Mouse (Mus musculus): Measurements from ENCODE around the gene Auts2. TPM values are rescaled to one million over a fixed set of nuclear protein-coding genes. Genes with fewer than 3 reads are reported as not detected.

The Auts2 gene
- polyA plus RNA-seq, 1 experiment from 2014 or later: 19.0 TPM

- no peak for ATAC-seq
- no peak overlapping the region for H3K9ac ChIP-seq
- WGBS: 88% methylated on average over 4 of the region's 4 CpGs
- no peak overlapping the region for H3K27ac ChIP-seq
- H3K4me2 ChIP-seq (replicated peaks): no peak overlapping the region
- H3K9me3 ChIP-seq: no peaks in the 10 kb centered on the region
- no peak overlapping the region for H3K4me3 ChIP-seq (replicated peaks)
- no peaks in the 10 kb centered on the region for H3K27me3 ChIP-seq (replicated peaks)
- H3K4me1 ChIP-seq (replicated peaks): no peaks in the 10 kb centered on the region
- no peaks in the 10 kb centered on the region for H3K36me3 ChIP-seq
Observed at GRCm38 (mm10) chr5:132323608-132324007, 219.5 kb downstream of the Auts2 start.

GRCm38 (mm10) chr5:132322971-132323370, 220.2 kb downstream of the Auts2 start:
- no peak overlapping the region for H3K4me3 ChIP-seq (replicated peaks)
- no peak for ATAC-seq
- 59% methylated on average over 4 of the region's 4 CpGs for WGBS
- no peaks in the 10 kb centered on the region for H3K4me1 ChIP-seq (replicated peaks)
- no peak overlapping the region for H3K27ac ChIP-seq
- H3K36me3 ChIP-seq: no peaks in the 10 kb centered on the region
- H3K27me3 ChIP-seq (replicated peaks): no peaks in the 10 kb centered on the region
- no peak overlapping the region for H3K4me2 ChIP-seq (replicated peaks)
- H3K9me3 ChIP-seq: no peaks in the 10 kb centered on the region
- no peak overlapping the region for H3K9ac ChIP-seq

DNA sequence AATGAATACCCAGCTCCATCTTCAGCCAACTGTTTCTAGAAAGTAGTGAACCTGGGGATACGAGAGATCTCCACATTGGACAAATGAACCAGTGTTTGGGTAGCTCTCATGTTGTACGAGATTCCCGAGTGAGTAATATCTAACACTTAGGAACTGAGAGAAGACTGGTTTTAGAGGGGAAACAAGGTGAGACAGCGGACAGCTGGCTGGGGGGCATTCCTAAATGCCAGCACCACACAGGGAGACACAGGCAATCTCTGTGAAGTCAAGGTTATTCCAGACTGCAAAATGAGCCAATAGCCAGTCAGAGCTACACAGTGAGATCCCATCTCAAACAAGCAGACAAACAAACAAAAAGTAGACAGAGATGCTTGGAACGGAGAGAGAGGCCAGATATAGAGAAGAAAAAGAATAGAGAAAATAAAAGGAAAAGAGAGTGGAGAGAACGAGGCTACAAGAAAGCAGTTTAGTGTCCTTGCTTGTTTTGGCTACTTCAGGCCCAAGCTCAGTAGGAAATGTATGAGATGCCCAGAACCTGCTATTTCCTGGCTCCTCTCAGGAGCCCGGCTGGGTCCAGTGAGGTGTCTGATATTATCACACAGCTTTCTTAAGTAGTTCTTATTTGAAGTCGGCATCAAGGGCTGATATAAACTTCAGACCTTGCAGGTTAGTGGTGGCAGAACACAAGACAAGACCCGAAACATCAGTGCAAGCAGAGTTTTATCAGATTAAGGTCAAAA, 224.9 kb downstream of the Auts2 start:
- no peak overlapping the region for H3K27ac ChIP-seq
- H3K4me2 ChIP-seq (replicated peaks): no peak overlapping the region
- no peaks in the 10 kb centered on the region for H3K27me3 ChIP-seq (replicated peaks)
- ATAC-seq: no peak
- H3K36me3 ChIP-seq: no peaks in the 10 kb centered on the region
- no peak overlapping the region for H3K9ac ChIP-seq
- 84% methylated on average over 9 of the region's 9 CpGs for WGBS
- H3K4me1 ChIP-seq (replicated peaks): no peaks in the 10 kb centered on the region
- no peaks in the 10 kb centered on the region for H3K9me3 ChIP-seq
- no peak overlapping the region for H3K4me3 ChIP-seq (replicated peaks)

DNA sequence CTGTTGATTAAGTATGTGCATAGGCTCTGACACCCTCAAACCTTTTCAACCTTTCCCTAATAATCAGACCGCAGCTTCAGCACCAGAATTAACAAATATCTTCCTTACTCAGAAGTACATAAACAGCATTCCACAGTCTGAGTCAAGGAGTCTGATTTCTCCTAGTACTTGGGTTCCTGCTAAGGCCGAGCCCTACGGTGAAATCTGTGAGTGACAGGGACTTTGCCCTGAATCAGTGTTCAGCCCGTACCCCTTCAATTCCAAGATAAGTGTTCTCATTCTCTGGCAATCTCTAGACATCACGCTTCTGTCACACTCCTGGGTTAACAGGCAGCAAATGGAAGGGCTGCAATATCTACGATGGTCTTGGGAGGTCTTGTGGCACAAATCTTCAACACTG, 226.2 kb downstream of the Auts2 start:
- Histone ChIP-seq H3K9me3 (no peaks in the 10 kb centered on the region), H3K36me3 (no peaks in the 10 kb centered on the region), H3K4me1 (replicated peaks) (no peaks in the 10 kb centered on the region), H3K4me3 (replicated peaks) (no peak overlapping the region), H3K9ac (no peak overlapping the region), H3K27ac (no peak overlapping the region), H3K27me3 (replicated peaks) (no peaks in the 10 kb centered on the region), H3K4me2 (replicated peaks) (no peak overlapping the region)
- 56% methylated on average over 6 of the region's 6 CpGs for WGBS
- ATAC-seq: peak; percentile 66; the same call in 1 of the 2 replicates

- Histone ChIP-seq H3K9ac (no peak overlapping the region), H3K9me3 (no peaks in the 10 kb centered on the region), H3K4me1 (replicated peaks) (no peaks in the 10 kb centered on the region), H3K27me3 (replicated peaks) (no peaks in the 10 kb centered on the region), H3K27ac (no peak overlapping the region), H3K4me2 (replicated peaks) (no peak overlapping the region), H3K36me3 (no peaks in the 10 kb centered on the region), H3K4me3 (replicated peaks) (no peak overlapping the region)
- no peak for ATAC-seq
- 75% methylated on average over 5 of the region's 5 CpGs for WGBS
Observed at GRCm38 (mm10) chr5:132314300-132314699, 228.8 kb downstream of the Auts2 start.

DNA sequence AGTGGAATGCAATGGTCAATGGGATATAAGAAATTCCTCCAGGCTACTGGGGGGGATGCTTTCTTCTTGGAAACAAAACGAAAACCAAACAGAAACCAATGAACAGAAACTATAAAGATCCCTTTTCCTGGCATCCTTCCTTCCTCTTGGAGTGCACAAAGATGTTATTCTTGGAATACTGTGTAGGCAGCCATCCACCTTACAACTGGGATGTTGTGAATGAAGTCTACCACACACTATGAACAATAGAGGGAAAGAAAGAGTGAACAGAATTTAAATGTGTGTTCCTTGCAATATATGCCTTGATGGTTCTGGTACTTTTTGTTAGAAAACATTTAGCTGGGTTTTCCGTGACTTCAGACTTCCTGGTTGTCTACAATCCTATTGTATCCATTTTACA, 236.1 kb downstream of the Auts2 start:
- ATAC-seq: no peak
- Histone ChIP-seq H3K27ac (no peak overlapping the region), H3K4me2 (replicated peaks) (no peak overlapping the region), H3K4me1 (replicated peaks) (0 out of 2 replicates have a peak, but pooled peaks cover 3% of the 10 kb centered on the region), H3K36me3 (no peaks in the 10 kb centered on the region), H3K4me3 (replicated peaks) (no peak overlapping the region), H3K9me3 (no peaks in the 10 kb centered on the region), H3K27me3 (replicated peaks) (no peaks in the 10 kb centered on the region), H3K9ac (no peak overlapping the region)
- 83% methylated on average over 2 of the region's 2 CpGs for WGBS

DNA sequence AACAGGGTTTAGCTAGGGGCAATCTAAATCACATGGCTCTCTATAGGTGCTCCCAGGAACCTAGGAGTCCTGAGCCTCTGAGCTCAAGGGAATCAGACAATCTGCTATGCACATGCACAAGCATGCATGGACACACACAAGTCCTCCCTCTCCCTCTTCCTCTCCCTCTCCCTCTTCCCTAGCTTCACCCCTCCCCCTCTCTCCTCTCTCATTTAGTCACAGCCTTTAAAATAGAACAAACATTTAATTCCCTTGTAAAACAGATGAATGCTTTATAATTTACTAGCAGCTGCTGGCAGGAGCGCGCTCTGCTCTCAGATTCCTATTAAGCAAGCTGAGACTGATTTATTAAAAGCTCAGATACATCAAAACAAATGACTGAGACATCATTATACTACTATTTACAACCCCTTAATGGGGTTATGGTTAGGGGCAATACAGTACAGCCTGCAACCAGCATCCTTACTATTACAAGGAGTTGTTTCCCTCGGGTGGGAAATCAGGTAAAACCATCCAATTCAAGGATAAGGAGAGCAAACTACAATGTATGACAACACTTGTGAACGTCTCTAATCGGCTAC, 237.7 kb downstream of the Auts2 start:
- 41% methylated on average over 5 of the region's 5 CpGs for WGBS
- no peak for ATAC-seq
- no peaks in the 10 kb centered on the region for H3K36me3 ChIP-seq
- H3K4me1 ChIP-seq (replicated peaks): 0 out of 2 replicates have a peak, but pooled peaks cover 3% of the 10 kb centered on the region
- no peak overlapping the region for H3K9ac ChIP-seq
- H3K4me3 ChIP-seq (replicated peaks): no peak overlapping the region
- no peaks in the 10 kb centered on the region for H3K27me3 ChIP-seq (replicated peaks)
- no peak overlapping the region for H3K27ac ChIP-seq
- no peak overlapping the region for H3K4me2 ChIP-seq (replicated peaks)
- H3K9me3 ChIP-seq: no peaks in the 10 kb centered on the region

GRCm38 (mm10) chr5:132302778-132303177, 240.4 kb downstream of the Auts2 start:
- H3K9me3 ChIP-seq: no peaks in the 10 kb centered on the region
- H3K36me3 ChIP-seq: no peaks in the 10 kb centered on the region
- no peak overlapping the region for H3K27ac ChIP-seq
- no peak overlapping the region for H3K4me3 ChIP-seq (replicated peaks)
- no peak overlapping the region for H3K9ac ChIP-seq
- WGBS: 80% methylated on average over 4 of the region's 4 CpGs
- H3K27me3 ChIP-seq (replicated peaks): no peaks in the 10 kb centered on the region
- ATAC-seq: no peak
- peaks cover 6% of the 10 kb centered on the region; the same call in 1 of the 2 replicates for H3K4me1 ChIP-seq (replicated peaks)
- H3K4me2 ChIP-seq (replicated peaks): no peak overlapping the region

DNA sequence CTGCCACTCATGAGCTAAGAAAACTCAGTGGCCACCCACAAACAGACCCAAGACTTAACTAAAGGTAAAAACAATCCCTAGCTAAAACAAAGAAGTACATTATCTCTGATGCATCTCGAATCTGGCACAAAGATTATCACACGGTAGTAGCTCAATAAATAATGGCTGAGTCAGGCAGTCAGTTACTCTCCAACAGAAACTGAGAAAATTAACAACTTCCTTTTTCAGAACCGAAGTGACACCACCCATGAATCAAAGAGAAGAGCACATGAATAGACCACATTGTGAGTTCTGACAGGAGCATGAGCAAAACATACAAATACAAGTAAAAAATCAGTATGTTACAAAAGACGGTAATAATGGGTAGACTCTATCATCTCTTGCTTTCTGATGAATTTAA, 242.3 kb downstream of the Auts2 start:
- Histone ChIP-seq H3K4me3 (replicated peaks) (no peak overlapping the region), H3K4me1 (replicated peaks) (peaks cover 6% of the 10 kb centered on the region; the same call in 1 of the 2 replicates), H3K9me3 (no peaks in the 10 kb centered on the region), H3K27ac (no peak overlapping the region), H3K4me2 (replicated peaks) (no peak overlapping the region), H3K27me3 (replicated peaks) (no peaks in the 10 kb centered on the region), H3K36me3 (no peaks in the 10 kb centered on the region), H3K9ac (no peak overlapping the region)
- no peak for ATAC-seq
- 52% methylated on average over 4 of the region's 4 CpGs for WGBS

GRCm38 (mm10) chr5:132299716-132300115, 243.4 kb downstream of the Auts2 start:
- H3K27ac ChIP-seq: no peak overlapping the region
- 85% methylated on average over 4 of the region's 4 CpGs for WGBS
- H3K4me3 ChIP-seq (replicated peaks): no peak overlapping the region
- H3K9ac ChIP-seq: no peak overlapping the region
- no peaks in the 10 kb centered on the region for H3K27me3 ChIP-seq (replicated peaks)
- peaks cover 3% of the 10 kb centered on the region; the same call in 1 of the 2 replicates for H3K4me1 ChIP-seq (replicated peaks)
- no peak overlapping the region for H3K4me2 ChIP-seq (replicated peaks)
- no peaks in the 10 kb centered on the region for H3K9me3 ChIP-seq
- no peak for ATAC-seq
- H3K36me3 ChIP-seq: no peaks in the 10 kb centered on the region

- Histone ChIP-seq H3K9me3 (no peaks in the 10 kb centered on the region), H3K27me3 (replicated peaks) (no peaks in the 10 kb centered on the region), H3K4me2 (replicated peaks) (no peak overlapping the region), H3K9ac (no peak overlapping the region), H3K36me3 (no peaks in the 10 kb centered on the region), H3K4me1 (replicated peaks) (peaks cover 3% of the 10 kb centered on the region; the same call in 1 of the 2 replicates), H3K4me3 (replicated peaks) (no peak overlapping the region), H3K27ac (no peak overlapping the region)
- ATAC-seq: peak; percentile 66; the same call in 1 of the 2 replicates
Observed at GRCm38 (mm10) chr5:132298996-132299395, 244.1 kb downstream of the Auts2 start.

DNA sequence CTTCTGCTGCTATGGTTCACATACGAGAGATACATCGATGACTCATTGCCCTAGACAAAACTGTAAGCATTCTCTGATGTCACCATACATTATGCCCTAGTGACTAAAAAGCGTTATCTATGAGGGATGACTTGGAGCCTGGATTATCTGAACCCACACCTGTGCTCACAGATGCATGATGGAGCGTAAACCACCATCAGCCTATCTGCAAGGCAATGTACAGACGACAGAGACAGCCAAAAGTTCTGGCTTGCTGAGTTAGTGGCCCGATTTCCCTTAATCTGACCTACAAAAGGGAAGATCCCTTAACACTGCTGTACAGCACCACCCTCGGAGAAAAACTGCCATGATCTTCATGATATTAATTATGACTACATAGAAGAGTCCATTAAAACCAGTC, 245.8 kb downstream of the Auts2 start:
- Histone ChIP-seq H3K27ac (no peak overlapping the region), H3K4me2 (replicated peaks) (no peak overlapping the region), H3K36me3 (no peaks in the 10 kb centered on the region), H3K27me3 (replicated peaks) (no peaks in the 10 kb centered on the region), H3K4me1 (replicated peaks) (peaks cover 3% of the 10 kb centered on the region; the same call in 1 of the 2 replicates), H3K9me3 (no peaks in the 10 kb centered on the region), H3K9ac (no peak overlapping the region), H3K4me3 (replicated peaks) (no peak overlapping the region)
- 85% methylated on average over 7 of the region's 7 CpGs for WGBS
- no peak for ATAC-seq

DNA sequence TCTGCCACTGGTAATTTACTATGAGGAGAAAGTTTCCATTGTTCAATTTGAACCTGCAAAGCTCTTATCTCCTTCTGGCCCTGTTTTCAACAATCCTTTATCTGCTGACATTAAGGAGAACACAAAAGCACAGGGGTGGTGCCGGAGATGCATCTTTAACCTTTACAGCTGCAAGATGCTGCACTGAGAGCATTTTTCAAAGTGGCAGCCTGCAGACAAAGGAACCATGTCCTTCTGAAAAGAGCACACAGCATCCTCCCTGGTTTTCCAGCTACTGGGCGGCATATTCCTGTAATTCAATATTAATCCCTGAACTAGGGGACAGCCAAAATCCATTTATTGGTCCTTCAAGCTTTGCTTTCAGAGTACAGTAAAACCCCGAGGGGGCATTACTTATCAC, 248.7 kb downstream of the Auts2 start:
- Histone ChIP-seq H3K4me1 (replicated peaks) (peaks cover 2% of the 10 kb centered on the region; the same call in 1 of the 2 replicates), H3K9ac (no peak overlapping the region), H3K27ac (no peak overlapping the region), H3K9me3 (no peaks in the 10 kb centered on the region), H3K4me3 (replicated peaks) (no peak overlapping the region), H3K27me3 (replicated peaks) (no peaks in the 10 kb centered on the region), H3K36me3 (no peaks in the 10 kb centered on the region), H3K4me2 (replicated peaks) (no peak overlapping the region)
- 67% methylated on average over 3 of the region's 3 CpGs for WGBS
- ATAC-seq: no peak
